Mouse (Mus musculus) heart, adult 2 months (tissue): ENCODE results near the gene Wdr18.

ENCODE experiments used
- CTCF ChIP-seq: fragments of 200-600 bp; IDR thresholded peaks from 2 replicates; pipeline ENCODE4 v1.8.1; 2022; ENCODE audit warnings: antibody characterized with exemption, mild to moderate bottlenecking, moderate library complexity
- POLR2A ChIP-seq: fragments of 200-500 bp; IDR thresholded peaks from 2 replicates; pipeline ENCODE4 v1.6.1; 2011; ENCODE audit warnings: mild to moderate bottlenecking, low read depth, low read length, control low read depth; ENCODE audit not compliant: insufficient read depth

- no peak for TF ChIP-seq POLR2A
- no peak for TF ChIP-seq CTCF
Measured at GRCm38 (mm10) chr10:79955691-79956090, 4.3 kb upstream of the Wdr18 start.
